Mouse (Mus musculus) Patski (cell line): ENCODE results near the gene Frs3. TPM values are rescaled to one million over a fixed set of nuclear protein-coding genes. Genes with fewer than 3 reads are reported as not detected.

Source experiments
- ATAC-seq: fragments of 100-300 bp; one replicate; pipeline ENCODE4 v1.8.0; 2021
- CTCF ChIA-PET: fragments of 350-600 bp; sonication (Branson Sonifier 250); formaldehyde crosslinking; loops from one replicate; lab custom pipeline; 2022; ENCODE audit warnings: inconsistent platforms; lab: Charles Lee
- POLR2A ChIA-PET: fragments of 350-600 bp; sonication (Branson Sonifier 250); formaldehyde crosslinking; loops from one replicate; lab custom pipeline; 2022; ENCODE audit warnings: antibody characterized with exemption, inconsistent platforms; lab: Charles Lee
- DNase-seq: peaks from one replicate; pipeline ENCODE4 v3.0.0-alpha.2; 2011; ENCODE audit warnings: low read depth, low spot score
- H3K27me3 ChIP-seq: fragments of 371-371 bp; one replicate; pipeline ENCODE4 v1.5.1; 2021
- CTCF ChIP-seq: fragments of 100-300 bp; IDR thresholded peaks from one replicate; pipeline ENCODE4 v1.5.1; 2021
- in situ Hi-C: fragments of 300-500 bp; cut with MboI; formaldehyde crosslinking; loops from 3 replicates; pipeline ENCODE4 v1.11.1; 2018; ENCODE audit warnings: low pct_unique_long_range_greater_than_20kb, mixed read lengths
- polyA plus RNA-seq: library from polyadenylated mRNA; unstranded; gene quantifications from one replicate; pipeline ENCODE4 v1.2.3, GENCODE M21; 2021

The Frs3 gene
- polyA plus RNA-seq, 1 experiment from 2014 or later, result 8.2 TPM

DNA sequence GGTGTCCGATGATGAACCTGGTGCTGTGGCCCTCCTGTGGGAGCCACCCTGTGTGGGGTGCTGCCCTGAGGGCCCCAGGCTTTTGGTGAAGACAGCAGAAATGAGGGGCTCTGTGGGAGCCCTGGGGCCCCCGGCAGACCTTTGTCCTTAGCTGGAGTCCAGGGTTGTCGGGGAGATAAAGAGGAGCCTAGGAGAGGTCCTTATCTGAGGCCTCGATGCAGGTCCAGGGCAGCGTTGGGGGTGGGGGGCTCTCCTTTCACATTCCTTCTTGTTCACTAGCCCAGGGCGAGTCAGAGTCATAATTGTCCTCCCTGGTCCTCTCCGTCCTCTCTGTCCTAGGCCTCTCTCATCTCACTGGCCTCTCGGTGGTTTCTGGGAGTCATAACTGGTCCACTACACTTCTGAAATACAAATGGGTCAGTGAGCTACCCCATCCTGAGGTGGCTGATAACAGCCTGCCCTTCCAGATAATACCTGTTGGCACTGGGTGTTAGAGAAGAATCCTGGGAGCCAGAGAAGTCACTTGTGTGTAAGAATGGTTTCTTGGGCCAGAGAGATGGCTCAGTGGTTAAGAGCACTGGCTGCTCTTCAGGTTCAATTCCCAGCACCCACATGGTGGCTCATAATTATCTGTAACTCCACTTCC, 64.4 kb downstream of the Frs3 start:
- no peak for TF ChIP-seq CTCF
- DNase-seq (no peak), ATAC-seq (no peak)
- in situ Hi-C loops, result no loop called here
- ChIA-PET POLR2A (no interaction called here), CTCF (interaction anchor here (1.2 to 1.8 kb wide), 3 partner anchors 9 to 40 kb away, joined by 3 read pairs; no protein-coding TSS in a partner anchor)
- H3K27me3 ChIP-seq, result no peaks in the 10 kb centered on the region

Other genes starting within 250 kb of the Frs3 start
- 17.8 TPM for gene Taf8, start 186.7 kb upstream of the Frs3 start, polyA plus RNA-seq
- 99.7 TPM for gene Ccnd3, start 184.0 kb upstream of the Frs3 start, polyA plus RNA-seq
- 18.2 TPM for gene Bysl, start 77.5 kb upstream of the Frs3 start, polyA plus RNA-seq
- gene Med20, start 77.4 kb upstream of the Frs3 start, polyA plus RNA-seq, result 36.3 TPM
- gene Gm20517, start 77.4 kb upstream of the Frs3 start, polyA plus RNA-seq, result 2.4 TPM
- 10.0 TPM for gene Usp49, start 58.3 kb upstream of the Frs3 start, polyA plus RNA-seq
- gene Tomm6, start 644 bp upstream of the Frs3 start, polyA plus RNA-seq, result 167 TPM
- 1.0 TPM for gene Gm21981, start 5.4 kb downstream of the Frs3 start, polyA plus RNA-seq
- gene Prickle4, start 5.7 kb downstream of the Frs3 start, polyA plus RNA-seq, result 5.5 TPM
- gene Pgc, start 37.8 kb downstream of the Frs3 start, polyA plus RNA-seq, result not detected
- gene Tfeb, start 48.0 kb downstream of the Frs3 start, polyA plus RNA-seq, result 48.3 TPM
- not detected for gene Mdfi, start 145.7 kb downstream of the Frs3 start, polyA plus RNA-seq
- 49.9 TPM for gene Foxp4, start 235.6 kb downstream of the Frs3 start, polyA plus RNA-seq